Mouse (Mus musculus): ENCODE data around the gene Gpx2.
A peak's percentile ranks its signal among the peaks of the same experiment; 100 is the strongest.

Gpx2 gene

GRCm38 (mm10) chr12:76795350-76795749 is at the start of gene Gpx2:
Gene Gpx2 (minus strand): TSS chr12:76795554.
- peak in 1 of 2 experiments; percentile 36 for DNase-seq (ENCODE audit: low spot score in 2 of 2)

GRCm38 (mm10) chr12:76844346-76845061 is 49.1 kb upstream of the Gpx2 start:
- no peak for DNase-seq (ENCODE audit: low spot score in 2 of 2)

GRCm38 (mm10) chr12:76840081-76840480 is 44.7 kb upstream of the Gpx2 start:
- DNase-seq (ENCODE audit: low spot score in 2 of 2): no peak

- DNase-seq (ENCODE audit: low spot score in 2 of 2): no peak
Measured at GRCm38 (mm10) chr12:76839298-76839697, 43.9 kb upstream of the Gpx2 start.

GRCm38 (mm10) chr12:76837844-76838650 is 42.7 kb upstream of the Gpx2 start:
- no peak for DNase-seq (ENCODE audit: low spot score in 2 of 2)

- peak; percentile 96 to 97 for DNase-seq (ENCODE audit: low spot score in 2 of 2)
Measured at GRCm38 (mm10) chr12:76837101-76837843, 41.9 kb upstream of the Gpx2 start.

GRCm38 (mm10) chr12:76832704-76833103 is 37.4 kb upstream of the Gpx2 start:
- DNase-seq (ENCODE audit: low spot score in 2 of 2): no peak

GRCm38 (mm10) chr12:76825283-76825682 is 29.9 kb upstream of the Gpx2 start:
- DNase-seq (ENCODE audit: low spot score in 2 of 2): no peak

- no peak for DNase-seq (ENCODE audit: low spot score in 2 of 2)
Measured at GRCm38 (mm10) chr12:76822651-76823041, 27.3 kb upstream of the Gpx2 start, which contains the start of gene Rab15. Gene Rab15 (minus strand): TSS chr12:76822908.

GRCm38 (mm10) chr12:76822002-76822650 is 26.8 kb upstream of the Gpx2 start:
- peak in 1 of 2 experiments; percentile 63 for DNase-seq (ENCODE audit: low spot score in 2 of 2)

- DNase-seq (ENCODE audit: low spot score in 2 of 2): no peak
Measured at GRCm38 (mm10) chr12:76820615-76821014, 25.3 kb upstream of the Gpx2 start.

- no peak for DNase-seq (ENCODE audit: low spot score in 2 of 2)
Measured at GRCm38 (mm10) chr12:76819816-76820215, 24.5 kb upstream of the Gpx2 start.

- DNase-seq (ENCODE audit: low spot score in 2 of 2): no peak
Measured at GRCm38 (mm10) chr12:76818908-76819307, 23.6 kb upstream of the Gpx2 start.

- DNase-seq (ENCODE audit: low spot score in 2 of 2): peak; percentile 38 to 71
Measured at GRCm38 (mm10) chr12:76818120-76818519, 22.8 kb upstream of the Gpx2 start.

GRCm38 (mm10) chr12:76817176-76817575 is 21.8 kb upstream of the Gpx2 start:
- DNase-seq (ENCODE audit: low spot score in 2 of 2): no peak

GRCm38 (mm10) chr12:76816720-76817119 is 21.4 kb upstream of the Gpx2 start:
- DNase-seq (ENCODE audit: low spot score in 2 of 2): no peak

GRCm38 (mm10) chr12:76814120-76814519 is 18.8 kb upstream of the Gpx2 start:
- DNase-seq (ENCODE audit: low spot score in 2 of 2): no peak

GRCm38 (mm10) chr12:76813543-76813942 is 18.2 kb upstream of the Gpx2 start:
- DNase-seq (ENCODE audit: low spot score in 2 of 2): no peak

- no peak for DNase-seq (ENCODE audit: low spot score in 2 of 2)
Measured at GRCm38 (mm10) chr12:76811006-76811405, 15.7 kb upstream of the Gpx2 start.

- no peak for DNase-seq (ENCODE audit: low spot score in 2 of 2)
Measured at GRCm38 (mm10) chr12:76810491-76810890, 15.1 kb upstream of the Gpx2 start.

GRCm38 (mm10) chr12:76807796-76808195 is 12.4 kb upstream of the Gpx2 start:
- no peak for DNase-seq (ENCODE audit: low spot score in 2 of 2)
